Mouse (Mus musculus): Measurements from ENCODE around the gene Ankrd39. TPM values are rescaled to one million over a fixed set of nuclear protein-coding genes. Genes with fewer than 3 reads are reported as not detected.

Ankrd39 gene
- polyA plus RNA-seq, 1 experiment from 2014 or later, result 11.5 TPM

DNA sequence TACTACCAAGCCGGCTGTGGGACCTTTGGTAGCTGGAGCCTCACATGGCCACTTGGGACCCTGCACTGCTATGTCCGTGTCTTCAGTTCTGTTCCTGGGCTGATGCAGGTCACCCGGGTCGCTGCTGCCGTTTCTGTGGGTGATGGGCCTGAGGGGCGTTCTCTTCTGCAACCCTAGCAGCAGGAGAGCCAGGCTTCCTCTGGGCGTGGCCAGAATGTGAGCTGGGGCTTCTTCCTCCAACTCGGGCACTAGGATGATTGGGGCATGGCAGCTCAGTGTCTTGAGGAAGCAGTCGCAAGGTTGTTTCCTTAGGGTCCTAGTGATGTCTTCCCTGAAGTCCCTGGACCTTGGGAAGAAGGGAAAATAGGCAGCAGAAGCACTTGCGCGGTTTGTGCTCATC is 27.6 kb downstream of the Ankrd39 start:
- CTCF ChIA-PET, result no interaction called here
- in situ Hi-C loops (cut with MboI; ENCODE audit: low pct_unique_long_range_greater_than_20kb), result no loop called here
- no peaks in the 10 kb centered on the region for H3K27me3 ChIP-seq
- no peak for TF ChIP-seq CTCF (IDR thresholded peaks at IDR 0.05)
- ATAC-seq (no peak), DNase-seq (ENCODE audit: low read depth, low spot score) (no peak)
- POLR2A ChIA-PET, result no interaction called here

DNA sequence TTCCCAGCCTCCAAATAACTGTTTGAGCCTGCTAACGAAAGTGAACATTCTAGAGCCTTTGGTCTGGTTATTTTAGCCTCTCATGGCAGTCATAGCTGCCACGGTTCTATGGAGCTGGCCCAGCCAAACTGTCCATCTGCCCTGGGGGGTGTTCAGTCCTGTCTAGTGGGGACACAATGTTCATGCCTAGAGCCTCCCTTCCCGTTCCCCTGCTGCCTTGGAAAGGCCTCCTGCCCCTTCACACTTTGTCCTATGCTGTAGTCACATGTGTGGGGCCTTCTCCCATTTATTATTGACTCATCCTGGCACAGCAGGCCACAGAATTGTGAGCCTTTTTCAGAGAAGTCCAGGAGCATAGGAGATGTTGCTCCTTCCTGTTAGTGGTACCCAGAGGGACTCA is 29.0 kb downstream of the Ankrd39 start:
- H3K27me3 ChIP-seq, result no peaks in the 10 kb centered on the region
- ATAC-seq (no peak), DNase-seq (ENCODE audit: low read depth, low spot score) (no peak)
- TF ChIP-seq CTCF (IDR thresholded peaks at IDR 0.05), result no peak
- ChIA-PET POLR2A (interaction anchor here (0.6 kb wide), 1 partner anchor 15 kb away, joined by 3 read pairs; no protein-coding TSS in a partner anchor), CTCF (no interaction called here)
- in situ Hi-C loops (cut with MboI; ENCODE audit: low pct_unique_long_range_greater_than_20kb), result no loop called here

DNA sequence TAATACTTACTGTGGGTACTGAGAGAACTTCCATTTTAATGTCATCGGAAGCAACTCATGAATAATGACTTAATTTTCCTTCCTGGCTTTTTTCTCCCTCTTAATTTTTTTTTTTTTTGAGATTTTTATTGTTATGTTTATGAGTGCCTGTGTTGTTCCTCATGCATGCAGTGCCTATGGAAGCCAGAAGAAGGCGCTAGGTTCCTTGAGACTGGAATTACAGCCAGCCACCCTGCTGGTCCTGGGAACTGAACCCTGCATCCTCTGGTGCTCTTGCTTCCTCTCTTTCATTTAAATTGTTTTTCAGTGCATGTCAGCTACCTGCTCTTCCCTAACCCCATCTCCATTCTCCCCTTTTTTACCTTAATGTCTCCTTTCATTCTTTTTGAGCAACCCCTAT is 33.5 kb downstream of the Ankrd39 start:
- in situ Hi-C loops (cut with MboI; ENCODE audit: low pct_unique_long_range_greater_than_20kb), result no loop called here
- H3K27me3 ChIP-seq, result no peaks in the 10 kb centered on the region
- DNase-seq (ENCODE audit: low read depth, low spot score) (no peak), ATAC-seq (no peak)
- CTCF ChIA-PET, result interaction anchor here (1.2 to 1.3 kb wide), 2 partner anchors 13 to 190 kb away, joined by 3 to 5 read pairs; no protein-coding TSS in a partner anchor
- TF ChIP-seq CTCF (IDR thresholded peaks at IDR 0.05), result no peak
- POLR2A ChIA-PET, result no interaction called here

DNA sequence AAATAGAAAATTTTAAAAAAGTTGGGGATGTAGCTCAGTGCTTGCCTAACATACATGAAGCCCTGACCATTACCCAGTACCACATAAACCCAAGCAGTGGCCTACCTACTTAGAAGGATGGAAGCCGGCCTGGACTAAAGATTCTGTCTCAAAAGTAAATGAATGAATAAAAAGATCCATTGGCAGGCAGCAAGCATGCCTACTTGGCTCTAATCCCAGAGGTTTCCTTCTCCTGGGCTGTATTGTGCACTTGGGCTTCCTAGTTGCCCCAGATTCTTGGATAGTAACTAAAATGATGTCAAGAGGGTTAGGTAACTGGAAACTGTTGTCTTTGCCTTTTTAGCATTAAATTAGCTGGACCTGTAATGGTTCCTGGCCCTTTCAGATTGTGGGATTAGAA is 33.9 kb downstream of the Ankrd39 start:
- in situ Hi-C loops (cut with MboI; ENCODE audit: low pct_unique_long_range_greater_than_20kb), result no loop called here
- H3K27me3 ChIP-seq, result no peaks in the 10 kb centered on the region
- CTCF ChIA-PET, result interaction anchor here (1.2 to 1.3 kb wide), 2 partner anchors 13 to 189 kb away, joined by 3 to 5 read pairs; no protein-coding TSS in a partner anchor
- ATAC-seq, result no peak
- no peak for DNase-seq (ENCODE audit: low read depth, low spot score)
- POLR2A ChIA-PET, result no interaction called here
- no peak for TF ChIP-seq CTCF (IDR thresholded peaks at IDR 0.05)

DNA sequence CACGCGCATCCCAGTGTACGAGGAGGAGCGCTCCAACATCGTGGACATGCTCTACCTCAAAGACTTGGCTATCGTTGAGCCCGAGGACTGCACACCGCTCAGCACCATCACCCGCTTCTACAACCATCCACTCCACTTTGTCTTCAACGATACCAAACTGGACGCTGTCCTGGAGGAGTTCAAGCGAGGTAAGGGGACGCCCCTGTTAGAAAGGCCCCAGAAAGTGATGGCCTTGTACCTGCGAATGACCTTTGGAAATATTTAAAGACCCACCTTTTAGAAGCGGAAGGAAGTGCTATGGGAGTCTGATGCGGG is 34.3 kb downstream of the Ankrd39 start:
- no peak for TF ChIP-seq CTCF (IDR thresholded peaks at IDR 0.05)
- no peaks in the 10 kb centered on the region for H3K27me3 ChIP-seq
- DNase-seq (ENCODE audit: low read depth, low spot score) (no peak), ATAC-seq (no peak)
- POLR2A ChIA-PET, result no interaction called here
- in situ Hi-C loops (cut with MboI; ENCODE audit: low pct_unique_long_range_greater_than_20kb), result no loop called here
- CTCF ChIA-PET, result interaction anchor here (1.2 to 1.3 kb wide), 2 partner anchors 12 to 189 kb away, joined by 3 to 5 read pairs; no protein-coding TSS in a partner anchor

DNA sequence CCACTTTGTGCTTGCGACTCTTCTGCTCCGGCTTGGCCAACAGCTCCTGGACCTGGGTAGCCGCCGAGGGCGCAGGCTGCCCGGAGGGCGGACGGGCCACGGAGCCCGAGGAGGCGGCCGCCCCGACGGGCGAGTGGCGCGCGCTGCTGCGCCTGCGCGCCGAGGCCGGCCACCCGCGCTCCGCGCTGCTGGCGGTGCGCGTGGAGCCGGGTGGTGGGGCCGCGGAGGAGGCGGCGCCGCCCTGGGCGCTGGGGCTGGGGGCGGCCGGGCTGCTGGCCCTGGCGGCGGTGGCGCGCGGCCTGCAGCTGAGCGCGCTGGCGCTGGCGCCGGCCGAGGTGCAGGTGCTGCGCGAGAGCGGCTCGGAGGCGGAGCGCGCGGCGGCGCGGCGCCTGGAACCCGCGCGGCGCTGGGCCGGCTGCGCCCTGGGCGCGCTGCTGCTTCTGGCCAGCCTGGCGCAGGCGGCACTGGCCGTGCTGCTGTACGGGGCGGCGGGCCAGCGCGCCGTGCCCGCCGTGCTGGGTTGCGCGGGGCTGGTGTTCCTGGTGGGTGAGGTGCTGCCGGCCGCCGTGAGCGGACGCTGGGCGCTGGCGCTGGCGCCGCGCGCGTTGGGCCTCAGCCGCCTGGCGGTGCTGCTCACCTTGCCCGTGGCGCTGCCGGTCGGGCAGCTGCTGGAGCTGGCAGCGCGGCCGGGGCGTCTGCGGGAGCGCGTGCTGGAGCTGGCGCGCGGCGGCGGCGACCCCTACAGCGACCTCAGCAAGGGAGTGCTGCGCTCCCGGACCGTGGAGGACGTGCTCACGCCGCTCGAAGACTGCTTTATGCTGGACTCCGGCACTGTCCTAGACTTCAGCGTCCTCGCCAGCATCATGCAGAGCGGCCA is 34.9 kb downstream of the Ankrd39 start:
- TF ChIP-seq CTCF (IDR thresholded peaks at IDR 0.05), result no peak
- ATAC-seq (peak; percentile 42), DNase-seq (ENCODE audit: low read depth, low spot score) (no peak)
- in situ Hi-C loops (cut with MboI; ENCODE audit: low pct_unique_long_range_greater_than_20kb), result no loop called here
- POLR2A ChIA-PET, result interaction anchor here (1.0 kb wide), 1 partner anchor 34 kb away, joined by 3 read pairs; the partner anchor contains the start of gene Ankrd39
- CTCF ChIA-PET, result interaction anchor here (1.3 kb wide), 1 partner anchor 12 kb away, joined by 5 read pairs; no protein-coding TSS in a partner anchor
- H3K27me3 ChIP-seq, result no peaks in the 10 kb centered on the region

DNA sequence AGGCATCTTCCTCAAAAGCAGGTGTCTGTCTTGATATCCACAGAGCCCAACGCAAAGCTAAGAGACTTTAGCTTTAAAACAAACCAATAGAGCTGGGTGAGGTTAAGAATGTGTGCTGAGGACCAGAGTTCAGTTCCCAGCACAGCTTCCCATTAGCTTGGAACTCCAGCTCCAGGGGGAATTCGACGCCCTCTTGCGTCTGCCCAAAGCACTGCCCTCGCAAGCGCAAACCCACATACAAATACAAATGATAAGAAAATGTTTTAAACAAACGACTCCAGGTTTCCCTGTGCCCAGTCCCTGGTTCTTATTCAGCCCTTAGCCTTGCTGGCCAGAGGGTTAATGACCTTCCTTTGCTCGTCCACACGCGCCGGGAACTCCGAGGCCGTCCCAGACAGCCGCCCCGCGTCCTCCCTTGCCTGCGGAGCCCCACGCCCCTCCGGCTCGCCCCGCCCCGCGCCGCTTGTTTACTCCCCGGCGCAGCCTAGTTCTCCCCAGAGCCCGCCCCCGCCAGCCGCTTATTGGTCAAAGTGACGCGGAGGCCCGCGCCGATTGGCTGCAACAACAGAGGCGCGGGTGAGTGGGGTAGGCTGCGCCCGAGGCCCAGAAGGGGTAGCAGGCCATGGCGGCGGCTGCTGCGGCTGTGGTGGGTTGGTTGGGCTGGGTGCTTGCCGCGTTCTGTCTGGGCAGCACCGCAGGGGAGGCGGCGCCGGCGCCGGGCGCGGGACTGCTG is 35.8 kb downstream of the Ankrd39 start, which contains the start of gene Cnnm3:
Gene Cnnm3, plus strand, starts transcription at position 579 of the 733 bp plus-strand sequence.
- H3K27me3 ChIP-seq, result no peaks in the 10 kb centered on the region
- ChIA-PET CTCF (interaction anchor here (0.6 to 2.0 kb wide), 5 partner anchors 9 to 187 kb away, joined by 3 to 10 read pairs (median 3); no protein-coding TSS in a partner anchor), POLR2A (interaction anchor here (0.7 to 1.0 kb wide), 2 partner anchors 35 to 205 kb away, joined by 3 read pairs; partner anchors contain the start of gene Ankrd39)
- in situ Hi-C loops (cut with MboI; ENCODE audit: low pct_unique_long_range_greater_than_20kb), result no loop called here
- no peak for TF ChIP-seq CTCF (IDR thresholded peaks at IDR 0.05)
- ATAC-seq (peak; percentile 97), DNase-seq (ENCODE audit: low read depth, low spot score) (no peak)

DNA sequence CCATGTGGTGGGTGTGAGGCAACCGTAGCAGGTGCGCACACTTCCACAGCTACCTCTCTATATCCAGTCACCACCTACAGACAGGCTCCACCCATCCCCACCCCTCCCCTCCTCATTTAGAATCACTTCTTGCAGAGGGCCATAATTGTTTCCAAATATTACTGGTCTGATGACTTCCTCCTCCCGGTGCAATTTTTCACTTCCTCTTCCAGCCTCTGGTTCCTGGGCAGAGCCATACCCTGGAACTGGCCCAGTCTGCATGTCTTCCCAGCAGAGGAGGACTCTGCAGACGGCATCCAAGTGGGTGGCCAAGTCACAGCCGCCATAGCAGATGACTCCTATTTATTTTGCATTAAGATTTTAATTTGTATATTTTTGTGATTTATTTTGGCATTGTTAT is 39.0 kb downstream of the Ankrd39 start:
- in situ Hi-C loops (cut with MboI; ENCODE audit: low pct_unique_long_range_greater_than_20kb), result no loop called here
- CTCF ChIA-PET, result no interaction called here
- no peak for DNase-seq (ENCODE audit: low read depth, low spot score)
- H3K27me3 ChIP-seq, result no peaks in the 10 kb centered on the region
- no peak for TF ChIP-seq CTCF (IDR thresholded peaks at IDR 0.05)
- no peak for ATAC-seq
- POLR2A ChIA-PET, result no interaction called here

DNA sequence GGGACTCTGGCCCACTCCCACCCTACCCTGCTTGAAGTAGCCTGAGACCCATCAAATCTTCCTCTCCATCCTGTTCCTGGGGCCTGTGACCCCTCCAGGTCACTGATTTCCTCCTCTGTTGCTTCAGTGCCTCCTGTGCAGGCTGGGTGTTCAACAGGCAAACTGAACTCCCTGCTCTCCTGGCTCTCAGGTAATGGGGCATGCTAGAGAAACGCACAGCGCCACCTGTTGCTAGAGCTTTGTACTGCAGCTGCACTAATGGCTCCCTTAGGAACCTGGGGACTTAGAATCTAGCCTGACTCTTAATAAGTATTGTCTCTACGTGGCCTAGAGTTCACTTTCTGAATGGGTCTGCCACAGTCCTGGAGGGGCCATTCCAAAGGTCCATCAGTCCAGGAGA is 46.0 kb downstream of the Ankrd39 start:
- peak; percentile 44 for ATAC-seq
- in situ Hi-C loops (cut with MboI; ENCODE audit: low pct_unique_long_range_greater_than_20kb), result no loop called here
- CTCF ChIA-PET, result interaction anchor here (0.9 to 2.1 kb wide), 11 partner anchors 9 to 180 kb away, joined by 3 to 17 read pairs (median 5); no protein-coding TSS in a partner anchor

DNA sequence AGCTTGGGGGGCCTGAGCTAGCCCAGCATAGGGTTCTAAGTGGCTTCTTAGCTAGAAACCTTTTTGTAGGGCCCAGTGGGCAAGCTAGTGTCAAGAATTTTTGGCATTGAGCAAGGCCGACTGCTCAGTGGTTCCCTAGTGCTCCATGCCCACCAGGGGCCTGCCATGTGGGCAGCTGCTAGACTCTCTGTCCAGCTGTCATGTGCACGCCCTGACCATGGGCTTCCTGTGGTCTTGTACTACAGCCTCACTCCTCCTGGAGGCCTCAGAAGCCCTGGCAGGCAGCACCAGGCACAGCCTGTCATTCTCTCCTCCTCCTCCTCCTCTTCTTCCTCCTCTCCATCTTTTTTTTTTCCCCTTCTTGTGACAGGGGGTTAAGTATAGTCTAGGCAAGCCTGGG is 49.9 kb downstream of the Ankrd39 start:
- no peak for ATAC-seq
- in situ Hi-C loops (cut with MboI; ENCODE audit: low pct_unique_long_range_greater_than_20kb), result no loop called here
- CTCF ChIA-PET, result interaction anchor here (1.0 to 1.8 kb wide), 4 partner anchors 24 to 172 kb away, joined by 3 to 5 read pairs (median 4); no protein-coding TSS in a partner anchor

More for the DNA sequence above, 46.0 kb downstream of the Ankrd39 start:
- POLR2A ChIA-PET, result interaction anchor here (0.6 to 1.4 kb wide), 3 partner anchors 18 to 181 kb away, joined by 3 read pairs; no protein-coding TSS in a partner anchor
- no peaks in the 10 kb centered on the region for H3K27me3 ChIP-seq
- no peak for TF ChIP-seq CTCF (IDR thresholded peaks at IDR 0.05)
- DNase-seq (ENCODE audit: low read depth, low spot score), result no peak

More for the DNA sequence above, 49.9 kb downstream of the Ankrd39 start:
- POLR2A ChIA-PET, result no interaction called here
- no peak for TF ChIP-seq CTCF (IDR thresholded peaks at IDR 0.05)
- no peaks in the 10 kb centered on the region for H3K27me3 ChIP-seq
- DNase-seq (ENCODE audit: low read depth, low spot score), result no peak

Measured in Patski (cell line).